Mouse (Mus musculus): Measurements from ENCODE around the gene Prkcg.

Gene Prkcg

GRCm38 (mm10) chr7:3366705-3367516 lies 77.9 kb downstream of the Prkcg start:
- DNase-seq (ENCODE audit: low spot score) = no peak

- no peak for DNase-seq (ENCODE audit: low spot score)
Observed at GRCm38 (mm10) chr7:3367569-3367968, 78.6 kb downstream of the Prkcg start.

GRCm38 (mm10) chr7:3368311-3368710 lies 79.3 kb downstream of the Prkcg start:
- no peak for DNase-seq (ENCODE audit: low spot score)

GRCm38 (mm10) chr7:3369189-3369588 lies 80.2 kb downstream of the Prkcg start:
- no peak for DNase-seq (ENCODE audit: low spot score)

GRCm38 (mm10) chr7:3370407-3370806 lies 81.4 kb downstream of the Prkcg start:
- no peak for DNase-seq (ENCODE audit: low spot score)

GRCm38 (mm10) chr7:3372376-3372775 lies 83.4 kb downstream of the Prkcg start:
- DNase-seq (ENCODE audit: low spot score) = no peak

- no peak for DNase-seq (ENCODE audit: low spot score)
Observed at GRCm38 (mm10) chr7:3373754-3374153, 84.8 kb downstream of the Prkcg start.

GRCm38 (mm10) chr7:3376831-3377230 lies 87.9 kb downstream of the Prkcg start:
- DNase-seq (ENCODE audit: low spot score) = peak; percentile 45

All from urinary bladder, postnatal 25 days (tissue).